Mouse (Mus musculus) liver, adult 2 months (tissue): ENCODE data around the gene Ptprn2. TPM values are rescaled to one million over a fixed set of nuclear protein-coding genes. Genes with fewer than 3 reads are reported as not detected.

Experiments
- DNase-seq: peaks from one replicate; pipeline ENCODE4 v3.0.0-alpha.2; 2011; ENCODE audit warnings: low read depth, low spot score; ENCODE audit errors: extremely low read depth
- H3K27ac ChIP-seq: fragments of 200-500 bp; replicated peaks from 2 replicates; pipeline ENCODE4 v1.5.1; 2012; ENCODE audit warnings: low read depth, mild to moderate bottlenecking, control low read depth, inconsistent platforms, low read length; ENCODE audit not compliant: insufficient read depth
- H3K27me3 ChIP-seq: fragments of 200-500 bp; 2 replicates; pipeline ENCODE4 v1.6.1; 2012; ENCODE audit warnings: mild to moderate bottlenecking, moderate library complexity, low read length, inconsistent platforms; ENCODE audit not compliant: control insufficient read depth, insufficient read depth
- H3K36me3 ChIP-seq: fragments of 200-500 bp; 2 replicates; pipeline ENCODE4 v1.6.1; 2012; ENCODE audit warnings: low read length, inconsistent platforms; ENCODE audit not compliant: control insufficient read depth, insufficient read depth
- H3K4me1 ChIP-seq: fragments of 200-500 bp; 2 replicates; pipeline ENCODE4 v1.6.1; 2011; ENCODE audit warnings: low read length; ENCODE audit not compliant: control insufficient read depth, insufficient read depth
- H3K4me3 ChIP-seq: fragments of 200-500 bp; 2 replicates; pipeline ENCODE4 v1.5.1; 2011; ENCODE audit warnings: low read depth, mild to moderate bottlenecking, control low read depth, low read length, moderate library complexity; ENCODE audit not compliant: insufficient read depth
- H3K79me2 ChIP-seq: fragments of 200-500 bp; 2 replicates; pipeline ENCODE4 v1.6.1; 2012; ENCODE audit warnings: inconsistent platforms, mild to moderate bottlenecking, low read length, moderate library complexity; ENCODE audit not compliant: control insufficient read depth, insufficient read depth
- H3K9ac ChIP-seq: fragments of 200-500 bp; 2 replicates; pipeline ENCODE4 v1.6.1; 2012; ENCODE audit warnings: low read depth, mild to moderate bottlenecking, control low read depth, inconsistent platforms, low read length
- CTCF ChIP-seq: fragments of 200-500 bp; IDR thresholded peaks from 2 replicates; pipeline ENCODE4 v1.5.1; 2011; ENCODE audit warnings: low read depth, low read length, control low read depth
- POLR2A ChIP-seq: fragments of 200-500 bp; IDR thresholded peaks from 2 replicates; pipeline ENCODE4 v1.6.1; 2011; ENCODE audit warnings: low read length, control low read depth; ENCODE audit not compliant: insufficient read depth; ENCODE audit errors: extremely low read depth
- WGBS: fragments of 180-500 bp; shearing (Covaris S2); methylation state at CpG from one replicate; pipeline ENCODE4 v1.1.7; 2018; 5-methylcytosine and 5-hydroxymethylcytosine counted together
- polyA plus RNA-seq: library from polyadenylated mRNA; depleted of rRNA; stranded (reverse); fragments of >200 nt; gene quantifications from 2 replicates; pipeline ENCODE4 v1.2.3, GENCODE M21; 2012
- total RNA-seq: library from RNA; depleted of rRNA; stranded (reverse); fragments of >200 nt; gene quantifications from 2 replicates; pipeline ENCODE4 v1.2.3, GENCODE M21; 2014

The Ptprn2 gene
- total and polyA plus RNA-seq, 2 experiments, result 0.06 TPM; not detected in 1

DNA sequence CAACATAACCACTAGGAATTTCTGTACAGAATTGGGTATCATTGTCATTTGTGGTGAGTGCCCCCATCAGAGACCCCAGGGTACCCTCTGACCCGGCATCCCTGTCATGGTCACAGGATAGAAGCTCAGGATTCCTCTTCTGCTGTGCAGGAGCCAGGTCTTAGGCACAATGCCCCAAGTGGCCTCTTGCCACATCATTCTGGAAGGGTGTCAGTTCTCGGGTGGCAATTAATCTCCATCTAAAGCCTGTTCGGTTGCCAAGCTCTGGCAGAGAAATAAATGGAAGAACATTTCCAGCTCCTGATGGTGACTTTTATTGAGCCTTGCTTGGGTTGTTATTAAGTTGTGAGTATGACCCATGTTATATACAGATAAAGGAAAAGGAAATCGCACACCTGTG lies 655.4 kb downstream of the Ptprn2 start:
- Histone ChIP-seq H3K27me3 (no peaks in the 10 kb centered on the region), H3K79me2 (no peaks in the 10 kb centered on the region), H3K4me3 (no peak overlapping the region), H3K27ac (no peak overlapping the region), H3K9ac (no peak overlapping the region), H3K4me1 (no peaks in the 10 kb centered on the region), H3K36me3 (no peaks in the 10 kb centered on the region)
- peak; percentile 1 for DNase-seq
- WGBS, result 79% methylated on average over 4 of the region's 4 CpGs
- TF ChIP-seq CTCF (no peak), POLR2A (no peak)

DNA sequence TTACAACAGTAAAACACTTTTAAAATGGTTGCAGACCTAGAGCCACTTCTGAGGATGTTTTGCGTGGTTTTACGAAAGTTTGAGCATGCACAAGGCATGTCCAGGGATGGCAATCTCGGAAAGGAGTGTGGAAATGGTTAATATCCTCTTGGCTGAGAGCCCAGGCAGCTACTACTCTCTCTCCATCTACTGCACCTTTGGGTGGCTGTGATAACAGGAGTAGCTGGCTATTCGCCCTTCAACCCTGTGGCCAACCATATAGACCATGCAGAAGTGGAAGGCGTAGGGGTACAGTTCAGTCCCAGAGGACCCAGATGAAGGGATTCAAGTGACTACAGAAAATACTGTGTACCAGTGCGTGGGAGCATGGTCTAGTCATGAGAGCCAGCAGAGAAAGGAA lies 655.9 kb downstream of the Ptprn2 start:
- 80% methylated on average over 6 of the region's 6 CpGs for WGBS
- H3K27ac ChIP-seq, result no peak overlapping the region
- TF ChIP-seq CTCF (no peak), POLR2A (no peak)

DNA sequence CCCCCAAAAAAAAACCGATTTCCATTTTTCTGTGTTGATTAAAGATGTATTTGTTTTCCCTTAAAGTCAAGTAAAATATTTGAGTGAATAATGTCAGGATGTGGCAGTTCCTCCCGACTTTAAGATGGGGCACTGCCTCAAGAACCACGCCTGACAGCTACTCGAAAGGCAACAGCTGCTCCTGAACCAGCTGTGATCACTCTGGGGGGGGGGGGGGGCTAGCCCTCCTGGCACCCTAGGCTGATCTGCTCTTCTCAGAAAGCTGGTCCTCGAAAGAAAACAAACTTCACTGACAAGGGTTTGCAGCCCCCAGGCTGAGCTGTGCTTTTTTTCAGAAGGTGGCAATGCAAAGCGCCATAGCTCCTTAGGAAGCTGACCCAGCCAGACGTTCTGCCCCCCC lies 663.7 kb downstream of the Ptprn2 start:
- Histone ChIP-seq H3K9ac (no peak overlapping the region), H3K4me3 (no peak overlapping the region), H3K36me3 (no peaks in the 10 kb centered on the region), H3K27ac (no peak overlapping the region), H3K27me3 (peaks cover 11% of the 10 kb centered on the region; the same call in 1 of the 2 replicates), H3K79me2 (no peaks in the 10 kb centered on the region), H3K4me1 (no peaks in the 10 kb centered on the region)
- TF ChIP-seq POLR2A (no peak), CTCF (no peak)
- no peak for DNase-seq
- WGBS, result 11% methylated on average over 7 of the region's 7 CpGs

More for the DNA sequence above, 655.9 kb downstream of the Ptprn2 start:
- no peak for DNase-seq
- Histone ChIP-seq H3K36me3 (no peaks in the 10 kb centered on the region), H3K27me3 (no peaks in the 10 kb centered on the region), H3K4me1 (no peaks in the 10 kb centered on the region), H3K9ac (no peak overlapping the region), H3K79me2 (no peaks in the 10 kb centered on the region), H3K4me3 (no peak overlapping the region)

DNA sequence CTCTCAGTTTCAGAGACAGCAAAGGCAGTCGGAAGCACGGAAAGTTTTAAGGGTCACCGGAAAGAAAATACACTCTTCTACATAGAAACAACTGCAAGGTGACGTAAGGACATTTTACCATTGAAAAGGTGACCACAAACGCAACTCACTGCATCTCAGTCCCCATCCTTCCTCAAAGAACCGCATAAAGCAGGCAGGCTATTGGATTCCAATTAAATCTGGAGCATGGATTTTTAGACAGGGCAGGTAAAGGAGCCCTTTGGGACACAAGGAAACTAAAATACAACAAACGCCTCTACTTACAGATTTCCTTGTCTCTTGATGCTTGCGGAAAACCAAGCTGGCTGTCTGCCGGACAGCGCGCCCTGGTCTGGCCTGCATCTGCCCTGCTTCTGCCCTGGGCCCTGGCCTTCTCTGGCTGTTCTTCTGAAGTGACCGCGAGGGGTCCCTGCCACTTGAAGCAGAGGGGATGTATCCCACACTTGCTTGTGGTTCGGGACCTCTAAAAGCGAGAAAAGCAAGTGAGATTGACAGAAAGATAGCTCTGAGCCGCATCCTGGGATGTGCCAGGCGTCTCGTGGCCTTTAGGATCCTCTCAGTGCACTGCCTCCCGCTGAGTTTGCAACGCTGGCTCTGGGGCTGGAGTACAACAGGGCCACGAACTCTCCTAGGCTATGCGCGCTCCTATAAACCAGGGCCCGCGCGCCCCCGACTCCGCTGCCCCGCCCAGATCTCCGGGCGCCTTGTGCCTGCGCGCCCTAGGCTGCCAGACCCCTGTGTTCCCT lies 665.3 kb downstream of the Ptprn2 start:
- no peaks in the 10 kb centered on the region for H3K79me2 ChIP-seq
- TF ChIP-seq POLR2A, result no peak
- no peak for TF ChIP-seq CTCF
- no peak for DNase-seq
- no peak overlapping the region for H3K27ac ChIP-seq
- H3K4me1 ChIP-seq, result no peaks in the 10 kb centered on the region
- H3K4me3 ChIP-seq, result no peak overlapping the region
- 9% methylated on average over 33 of the region's 33 CpGs for WGBS
- peaks cover 19% of the 10 kb centered on the region; the same call in 1 of the 2 replicates for H3K27me3 ChIP-seq
- no peaks in the 10 kb centered on the region for H3K36me3 ChIP-seq
- H3K9ac ChIP-seq, result no peak overlapping the region

DNA sequence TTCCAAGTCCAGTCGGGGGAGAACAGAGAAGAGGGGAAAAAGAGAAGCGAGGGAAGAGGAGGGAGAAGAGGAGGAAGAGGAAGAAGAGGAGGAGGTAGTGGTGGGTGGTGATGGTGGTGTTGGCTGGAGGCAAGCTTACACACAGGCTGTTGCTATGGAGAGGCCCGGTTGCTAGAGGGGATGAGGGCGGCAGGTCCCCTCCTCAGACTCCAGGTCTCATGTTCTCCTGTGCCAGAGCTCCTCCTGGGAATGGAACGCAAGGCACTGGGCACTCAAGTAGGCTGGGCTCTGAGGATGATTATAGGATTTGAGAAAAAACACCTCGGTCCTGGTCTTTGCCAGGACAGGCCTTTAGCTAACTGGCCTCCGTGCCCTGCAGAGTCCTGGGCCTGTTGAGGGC lies 666.1 kb downstream of the Ptprn2 start:
- no peak for DNase-seq
- Histone ChIP-seq H3K4me1 (no peaks in the 10 kb centered on the region), H3K9ac (no peak overlapping the region), H3K27me3 (peaks cover 19% of the 10 kb centered on the region; the same call in 1 of the 2 replicates), H3K79me2 (no peaks in the 10 kb centered on the region), H3K36me3 (no peaks in the 10 kb centered on the region), H3K27ac (no peak overlapping the region), H3K4me3 (no peak overlapping the region)
- TF ChIP-seq CTCF (no peak), POLR2A (no peak)
- 15% methylated on average over 7 of the region's 7 CpGs for WGBS
